Mouse (Mus musculus) embryonic fibroblast, embryonic 13.5 days (primary cell): Measurements from ENCODE around the gene Krtcap3. TPM values are rescaled to one million over a fixed set of nuclear protein-coding genes. Genes with fewer than 3 reads are reported as not detected.

Source experiments
- H3K27ac ChIP-seq: 2 replicates; pipeline ENCODE4 v1.5.1; 2012; ENCODE audit warnings: low read length, control low read depth, inconsistent platforms; ENCODE audit not compliant: insufficient read depth
- H3K4me1 ChIP-seq: 2 replicates; pipeline ENCODE4 v1.6.1; 2011; ENCODE audit warnings: low read length; ENCODE audit not compliant: control insufficient read depth, insufficient read depth
- H3K4me3 ChIP-seq: 2 replicates; pipeline ENCODE4 v1.5.1; 2011; ENCODE audit warnings: mild to moderate bottlenecking, control low read depth, low read length; ENCODE audit not compliant: insufficient read depth
- CTCF ChIP-seq: IDR thresholded peaks from 2 replicates; pipeline ENCODE4 v1.5.1; 2011; ENCODE audit warnings: mild to moderate bottlenecking, control low read depth, low read length, moderate library complexity, borderline replicate concordance; ENCODE audit not compliant: insufficient read depth
- POLR2A ChIP-seq: IDR thresholded peaks from 2 replicates; pipeline ENCODE4 v1.6.1; 2011; ENCODE audit warnings: low read depth, mild to moderate bottlenecking, control low read depth, low read length, moderate library complexity
- polyA plus RNA-seq: library from polyadenylated mRNA; stranded (reverse); fragments of >200 nt; gene quantifications from 2 replicates; pipeline ENCODE4 v1.2.4, GENCODE M21; 2011; ENCODE audit warnings: low read depth; ENCODE audit not compliant: missing spikeins, insufficient read length

Krtcap3 gene
- polyA plus RNA-seq, 1 experiment: 0.81 TPM

DNA sequence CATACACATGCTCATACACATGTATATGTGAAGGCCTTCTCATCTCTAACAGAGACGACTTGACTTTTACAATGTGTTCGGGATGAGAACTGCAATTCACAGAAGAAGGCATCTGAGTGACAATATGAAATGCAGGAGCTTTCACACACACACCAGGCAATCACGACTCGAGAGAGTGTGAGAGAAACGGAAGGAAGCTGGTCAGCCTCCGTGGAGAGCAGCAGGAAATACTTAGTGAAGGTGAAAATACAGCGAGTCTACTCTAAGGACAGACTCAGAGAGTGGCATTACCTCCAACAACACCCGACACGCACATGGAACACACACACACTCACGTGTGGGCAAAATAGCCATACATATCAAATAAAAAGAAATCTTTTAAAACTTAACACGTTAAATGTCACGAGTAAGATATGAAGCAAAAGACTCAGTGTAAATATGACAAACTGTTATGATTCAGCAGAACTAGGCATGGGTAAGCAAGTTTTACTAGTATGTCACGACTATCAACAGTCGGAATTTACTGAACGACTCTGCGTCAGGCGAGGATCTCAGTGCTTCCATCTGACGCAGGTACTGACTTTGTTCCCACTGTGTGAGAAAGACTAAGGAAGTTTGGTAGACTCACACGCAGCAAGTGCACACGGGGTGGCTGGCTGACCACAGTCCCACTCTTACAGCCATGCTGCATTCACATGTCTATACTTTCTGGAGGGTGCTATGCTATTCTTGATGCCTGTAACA is 27.9 kb downstream of the Krtcap3 start:
- Histone ChIP-seq H3K4me1 (no peaks in the 10 kb centered on the region), H3K4me3 (no peak overlapping the region), H3K27ac (no peak overlapping the region)
- TF ChIP-seq CTCF: no peak
- TF ChIP-seq POLR2A: no peak

DNA sequence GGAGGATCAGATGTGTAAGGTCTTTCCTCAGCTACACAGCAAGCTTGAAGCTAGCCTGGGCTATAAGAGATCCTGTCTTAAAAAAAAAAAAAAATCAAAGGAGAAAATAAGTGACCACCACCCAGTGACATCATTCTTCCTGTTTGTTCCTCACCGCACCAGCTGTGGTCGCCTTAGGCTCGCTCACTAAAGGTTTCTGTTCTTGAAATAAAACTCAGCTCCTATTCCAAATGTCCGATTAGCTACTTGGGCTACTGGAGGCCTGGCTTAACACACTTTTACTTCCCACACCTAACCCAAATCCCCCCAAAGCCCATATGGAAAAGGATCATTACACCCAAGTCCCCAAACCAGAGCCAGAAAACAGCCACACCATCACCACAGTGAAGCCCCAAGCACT is 36.7 kb downstream of the Krtcap3 start:
- H3K4me3 ChIP-seq: no peak overlapping the region
- no peak for TF ChIP-seq POLR2A
- no peak for TF ChIP-seq CTCF
- peaks cover 4% of the 10 kb centered on the region; the same call in 1 of the 2 replicates for H3K4me1 ChIP-seq
- H3K27ac ChIP-seq: no peak overlapping the region

DNA sequence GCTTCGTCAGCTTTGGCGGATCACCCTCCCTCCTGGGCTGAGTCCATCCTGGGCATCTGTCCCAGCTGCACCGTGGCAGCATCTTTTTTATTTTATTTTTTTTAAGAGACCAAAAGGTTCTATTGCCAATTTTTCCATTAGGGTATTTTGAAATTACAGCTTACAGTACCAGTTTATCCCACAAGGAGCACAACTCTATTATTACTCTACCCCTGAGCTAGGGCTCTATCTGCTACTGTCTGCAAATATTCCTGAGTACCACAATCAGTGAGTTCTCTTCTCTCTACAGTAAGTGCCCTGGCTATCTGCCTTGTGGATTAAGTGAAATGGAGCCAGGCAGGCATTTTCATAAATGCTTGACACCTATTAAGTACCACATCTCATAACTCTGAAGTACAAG is 37.2 kb downstream of the Krtcap3 start:
- Histone ChIP-seq H3K4me3 (no peak overlapping the region), H3K4me1 (peaks cover 4% of the 10 kb centered on the region; the same call in 1 of the 2 replicates), H3K27ac (no peak overlapping the region)
- no peak for TF ChIP-seq POLR2A
- TF ChIP-seq CTCF: no peak

DNA sequence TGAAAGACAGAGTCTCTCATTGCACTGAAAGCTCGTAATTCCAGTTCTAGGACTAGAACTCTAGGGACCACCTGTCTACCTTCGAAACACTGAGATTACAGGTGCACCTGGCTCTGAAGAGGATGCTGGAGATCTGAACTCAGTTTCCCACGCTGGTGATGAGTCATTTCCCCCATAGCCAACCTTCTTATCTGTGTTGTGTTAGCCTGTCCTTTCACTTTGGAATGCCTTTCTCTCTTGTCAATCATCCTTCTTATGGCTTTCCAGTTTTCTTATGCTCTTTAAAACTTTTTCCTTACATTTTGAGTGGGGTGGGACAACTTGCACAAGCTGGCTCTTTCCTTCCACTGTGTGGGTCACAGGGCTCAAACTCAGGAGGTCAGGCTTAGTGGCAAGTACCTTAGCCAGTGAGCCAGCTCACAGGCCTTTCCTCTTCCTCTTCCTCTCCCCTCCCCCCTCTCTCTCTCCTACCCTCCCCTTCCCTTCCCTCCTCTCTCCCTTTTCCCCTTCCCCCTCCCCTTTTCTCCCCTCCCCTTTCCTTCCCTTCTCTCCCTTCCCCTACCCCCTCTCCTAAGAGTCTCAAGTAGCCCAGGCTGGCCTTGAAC is 38.2 kb downstream of the Krtcap3 start:
- H3K4me3 ChIP-seq: peak overlapping the region; percentile 58; the same call in 1 of the 2 replicates
- TF ChIP-seq CTCF (no peak), POLR2A (no peak)
- H3K4me1 ChIP-seq: peaks cover 4% of the 10 kb centered on the region; the same call in 1 of the 2 replicates
- no peak overlapping the region for H3K27ac ChIP-seq

DNA sequence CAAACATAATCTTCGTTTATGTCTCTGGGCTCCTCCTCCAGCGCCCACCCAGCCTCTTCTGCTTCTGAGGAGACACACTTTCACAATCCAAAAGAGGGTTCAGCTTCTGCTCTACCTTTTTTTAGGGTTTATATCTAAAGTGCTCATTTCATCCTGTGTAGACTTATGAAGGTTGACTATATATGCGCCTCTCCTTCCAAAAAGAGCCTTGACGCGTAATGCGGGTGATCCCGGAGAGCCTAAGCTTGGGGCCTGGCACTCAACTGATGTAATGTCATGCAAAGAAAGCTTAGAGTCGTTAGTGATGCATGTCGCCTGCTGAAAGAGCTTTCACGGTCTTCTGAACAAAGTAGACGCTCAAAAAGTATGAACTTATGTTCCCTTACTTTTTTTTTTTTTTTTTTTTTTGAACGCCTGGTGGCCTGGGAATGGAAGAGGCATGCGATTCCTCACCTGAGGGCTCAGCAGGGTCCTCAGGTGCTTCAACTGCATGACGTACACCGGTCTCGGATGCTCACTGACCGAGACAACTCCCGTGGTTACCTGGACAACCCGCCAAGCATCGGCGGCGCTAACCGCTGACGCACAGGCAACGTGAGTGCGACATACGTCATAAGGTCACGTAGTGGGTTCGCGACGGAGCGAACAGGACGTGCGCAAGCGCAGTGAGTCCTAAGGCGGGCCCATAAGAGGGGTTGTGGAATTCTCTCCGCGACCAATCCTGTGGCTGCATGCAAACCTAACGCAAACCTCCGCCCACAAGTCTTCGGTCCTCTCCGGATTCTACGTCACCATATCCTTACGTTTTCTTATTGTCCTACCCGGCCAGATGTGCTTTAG is 39.2 kb downstream of the Krtcap3 start, which contains the start of gene Ift172:
Ift172 (minus strand) TSS at position 596 of the 840 bp plus-strand sequence.
- Histone ChIP-seq H3K4me3 (peak within 1 kb of the TSS; percentile 58), H3K27ac (peak within 1 kb of the TSS; percentile 43), H3K4me1 (peaks cover 4% of the 10 kb centered on the region; the same call in 1 of the 2 replicates)
- TF ChIP-seq CTCF (no peak), POLR2A (no peak; the same call in 1 of the 2 replicates)

DNA sequence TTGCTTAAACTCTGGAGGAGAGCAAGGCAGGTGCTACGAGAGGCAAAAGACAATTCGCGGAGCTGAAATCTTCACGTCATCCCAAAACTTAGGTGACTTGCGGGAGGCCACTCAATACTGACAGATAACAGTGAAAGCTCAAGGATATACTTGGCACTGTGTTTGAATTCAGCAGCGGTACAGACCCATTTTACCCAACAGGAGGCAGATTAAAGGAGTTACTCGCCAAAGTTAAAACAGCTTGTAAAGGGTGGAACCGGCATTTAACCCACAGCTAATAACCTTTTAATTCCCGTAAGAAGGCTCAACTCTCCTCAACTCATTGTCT is 39.8 kb downstream of the Krtcap3 start:
- TF ChIP-seq POLR2A (peak; percentile 91), CTCF (no peak)
- H3K4me3 ChIP-seq: peak overlapping the region; percentile 56
- H3K4me1 ChIP-seq: peaks cover 4% of the 10 kb centered on the region; the same call in 1 of the 2 replicates
- H3K27ac ChIP-seq: peak overlapping the region; percentile 43

DNA sequence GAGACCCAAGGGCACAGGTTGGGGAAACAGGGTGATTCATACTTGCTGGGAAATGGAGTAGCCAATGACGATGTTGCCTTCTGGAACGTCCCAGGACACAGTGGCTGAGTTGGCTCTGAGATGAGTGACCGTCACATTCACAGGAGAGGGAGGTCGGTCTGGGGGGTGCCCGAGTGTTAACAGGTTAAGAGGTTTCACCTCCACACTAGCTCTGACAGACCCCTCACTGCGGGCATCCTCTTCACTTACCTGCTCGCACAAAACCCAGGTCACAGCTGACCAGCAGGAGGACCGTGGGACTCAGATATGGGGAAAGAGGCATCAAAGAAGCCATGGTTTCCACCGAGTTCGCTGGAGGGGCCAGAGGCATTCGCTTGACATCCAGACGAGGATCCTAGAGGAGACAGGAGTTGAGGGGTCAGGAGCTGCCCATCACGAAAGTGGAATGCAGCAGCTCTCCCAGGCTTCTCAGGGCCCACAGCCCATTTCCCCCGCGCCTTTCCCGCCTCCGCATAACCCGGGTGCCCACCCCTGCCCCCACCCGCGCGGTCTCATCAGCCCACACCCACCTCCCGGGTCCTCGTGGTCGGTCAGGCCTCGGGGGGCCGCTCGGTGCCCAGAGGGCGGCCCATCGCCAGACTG is 43.6 kb downstream of the Krtcap3 start:
- H3K27ac ChIP-seq: no peak overlapping the region
- peaks cover 4% of the 10 kb centered on the region; the same call in 1 of the 2 replicates for H3K4me1 ChIP-seq
- TF ChIP-seq POLR2A: no peak; the same call in 1 of the 2 replicates
- TF ChIP-seq CTCF: no peak
- peak overlapping the region; percentile 35 for H3K4me3 ChIP-seq

DNA sequence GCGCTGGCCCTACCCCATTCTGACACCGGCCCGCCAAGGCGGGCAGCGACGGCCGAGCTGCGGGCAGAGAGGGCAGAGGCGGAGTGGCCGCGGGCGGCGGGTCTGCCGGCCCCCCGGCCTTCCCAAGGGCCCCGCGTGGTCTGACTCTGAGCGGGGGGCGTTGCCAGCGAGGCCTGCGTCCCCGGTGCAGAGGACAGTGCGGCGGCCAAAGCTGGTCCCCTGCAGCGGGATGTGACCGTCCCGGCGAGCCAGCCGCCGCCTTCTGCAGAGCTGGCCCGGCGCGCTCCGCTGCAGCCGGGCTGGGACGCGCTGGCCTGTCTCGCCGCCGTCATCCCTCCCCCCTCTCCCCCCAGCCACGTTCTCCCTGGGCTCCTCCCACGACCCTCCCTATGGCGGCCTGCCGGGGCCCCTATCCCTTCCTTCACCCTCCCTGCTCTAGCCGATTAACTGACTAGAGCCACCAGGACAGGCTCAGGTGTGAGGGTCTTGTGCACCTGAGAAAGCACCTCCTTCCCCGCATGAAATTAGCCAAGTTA is 44.2 kb downstream of the Krtcap3 start, which contains the start of gene Fndc4:
Fndc4 (minus strand) TSS at position 475 of the 536 bp plus-strand sequence.
- Histone ChIP-seq H3K4me1 (peaks cover 4% of the 10 kb centered on the region; the same call in 1 of the 2 replicates), H3K27ac (no peak within 1 kb of the TSS), H3K4me3 (peak within 1 kb of the TSS; percentile 35)
- TF ChIP-seq POLR2A: peak; percentile 66
- TF ChIP-seq CTCF: no peak
